Mouse (Mus musculus): ENCODE measurements around the gene Nr5a1. TPM values are rescaled to one million over a fixed set of nuclear protein-coding genes. Genes with fewer than 3 reads are reported as not detected.
A peak's percentile ranks its signal among the peaks of the same experiment; 100 is the strongest.

The Nr5a1 gene
- polyA plus RNA-seq, 1 experiment, result 0.22 TPM

GRCm38 (mm10) chr2:38650340-38650739 lies 64.0 kb downstream of the Nr5a1 start:
- Histone ChIP-seq H3K27ac (ENCODE audit: control insufficient read depth, insufficient read depth, low read length) (no peak overlapping the region), H3K27me3 (ENCODE audit: control insufficient read depth, insufficient read depth, low read length) (no peaks in the 10 kb centered on the region), H3K4me3 (ENCODE audit: control insufficient read depth, insufficient read depth, low read length) (no peak overlapping the region), H3K36me3 (ENCODE audit: control insufficient read depth, insufficient read depth, low read length) (no peaks in the 10 kb centered on the region), H3K4me1 (replicated peaks; ENCODE audit: control insufficient read depth, insufficient read depth, low read length) (no peaks in the 10 kb centered on the region)
- 89% methylated on average over 1 of the region's 1 CpGs for WGBS
- no peak for DNase-seq
- TF ChIP-seq POLR2A (IDR thresholded peaks at IDR 0.05; ENCODE audit: control insufficient read depth, extremely low read depth, insufficient read depth, low read length, poor library complexity) (no peak), CTCF (IDR thresholded peaks at IDR 0.05; ENCODE audit: borderline replicate concordance, control insufficient read depth, extremely low read depth, insufficient read depth, low read length, poor library complexity) (no peak)

DNA sequence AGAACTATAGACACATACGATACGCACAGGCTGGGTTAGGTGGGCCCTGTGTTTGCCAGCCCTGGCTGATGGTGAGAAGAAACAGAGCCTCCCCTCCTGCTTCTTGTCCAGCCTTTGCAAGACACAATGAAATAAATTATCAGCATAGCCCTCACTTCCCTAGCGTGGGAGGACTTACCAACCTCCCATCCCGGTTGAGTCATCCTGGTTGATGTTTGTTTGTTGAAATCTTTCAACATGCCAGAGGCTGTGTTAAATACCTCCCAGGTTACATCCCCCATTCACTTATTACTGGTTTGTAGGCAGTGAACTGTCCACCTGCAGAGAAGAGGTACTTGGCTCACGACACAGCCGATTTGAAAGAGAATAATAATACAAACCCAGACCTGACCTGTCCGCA lies 66.7 kb downstream of the Nr5a1 start:
- DNase-seq, result no peak
- H3K4me3 ChIP-seq (ENCODE audit: control insufficient read depth, insufficient read depth, low read length), result no peak overlapping the region
- no peaks in the 10 kb centered on the region for H3K36me3 ChIP-seq (ENCODE audit: control insufficient read depth, insufficient read depth, low read length)
- H3K27ac ChIP-seq (ENCODE audit: control insufficient read depth, insufficient read depth, low read length), result no peak overlapping the region
- TF ChIP-seq POLR2A (IDR thresholded peaks at IDR 0.05; ENCODE audit: control insufficient read depth, extremely low read depth, insufficient read depth, low read length, poor library complexity), result no peak
- no peak for TF ChIP-seq CTCF (IDR thresholded peaks at IDR 0.05; ENCODE audit: borderline replicate concordance, control insufficient read depth, extremely low read depth, insufficient read depth, low read length, poor library complexity)
- H3K4me1 ChIP-seq (replicated peaks; ENCODE audit: control insufficient read depth, insufficient read depth, low read length), result peaks cover 5% of the 10 kb centered on the region
- WGBS, result 93% methylated on average over 7 of the region's 7 CpGs
- no peaks in the 10 kb centered on the region; the same call in 1 of the 2 replicates for H3K27me3 ChIP-seq (ENCODE audit: control insufficient read depth, insufficient read depth, low read length)

- Histone ChIP-seq H3K36me3 (ENCODE audit: control insufficient read depth, insufficient read depth, low read length) (no peaks in the 10 kb centered on the region), H3K27me3 (ENCODE audit: control insufficient read depth, insufficient read depth, low read length) (no peaks in the 10 kb centered on the region; the same call in 1 of the 2 replicates), H3K4me3 (ENCODE audit: control insufficient read depth, insufficient read depth, low read length) (no peak overlapping the region), H3K27ac (ENCODE audit: control insufficient read depth, insufficient read depth, low read length) (no peak overlapping the region), H3K4me1 (replicated peaks; ENCODE audit: control insufficient read depth, insufficient read depth, low read length) (peaks cover 5% of the 10 kb centered on the region)
- TF ChIP-seq CTCF (IDR thresholded peaks at IDR 0.05; ENCODE audit: borderline replicate concordance, control insufficient read depth, extremely low read depth, insufficient read depth, low read length, poor library complexity), result no peak
- TF ChIP-seq POLR2A (IDR thresholded peaks at IDR 0.05; ENCODE audit: control insufficient read depth, extremely low read depth, insufficient read depth, low read length, poor library complexity), result no peak
- WGBS, result 84% methylated on average over 8 of the region's 8 CpGs
- DNase-seq, result no peak
Measured at GRCm38 (mm10) chr2:38647201-38647606, 67.1 kb downstream of the Nr5a1 start.

DNA sequence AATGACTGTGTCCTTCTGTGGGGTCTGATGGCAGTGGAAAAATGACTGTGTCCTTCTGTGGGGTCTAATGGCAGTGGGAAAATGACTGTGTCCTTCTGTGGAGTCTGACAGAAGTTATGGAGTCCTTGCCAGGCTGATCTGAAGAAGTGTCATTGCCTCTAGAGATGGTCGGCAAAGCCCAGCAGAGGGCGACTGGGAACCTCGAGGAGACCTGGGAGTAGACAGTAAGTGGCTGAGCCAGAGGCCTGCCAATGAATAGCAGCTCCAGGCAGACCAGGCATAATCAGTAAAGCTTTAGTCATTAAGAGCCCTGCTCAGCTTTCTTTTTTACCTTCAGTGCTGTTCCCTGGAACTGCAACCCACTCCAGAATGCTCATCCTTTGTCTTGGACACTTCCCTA lies 68.4 kb downstream of the Nr5a1 start:
- TF ChIP-seq CTCF (IDR thresholded peaks at IDR 0.05; ENCODE audit: borderline replicate concordance, control insufficient read depth, extremely low read depth, insufficient read depth, low read length, poor library complexity), result peak; percentile 33; the same call in 1 of the 2 replicates
- no peak for TF ChIP-seq POLR2A (IDR thresholded peaks at IDR 0.05; ENCODE audit: control insufficient read depth, extremely low read depth, insufficient read depth, low read length, poor library complexity)

GRCm38 (mm10) chr2:38643625-38644427 lies 70.5 kb downstream of the Nr5a1 start, which contains the start of gene Psmb7:
TSS of gene Psmb7 (minus strand) at chr2:38644087.
- Histone ChIP-seq H3K4me1 (replicated peaks; ENCODE audit: control insufficient read depth, insufficient read depth, low read length) (peaks cover 5% of the 10 kb centered on the region), H3K27ac (ENCODE audit: control insufficient read depth, insufficient read depth, low read length) (no peak within 1 kb of the TSS), H3K27me3 (ENCODE audit: control insufficient read depth, insufficient read depth, low read length) (no peaks in the 10 kb centered on the region; the same call in 1 of the 2 replicates), H3K4me3 (ENCODE audit: control insufficient read depth, insufficient read depth, low read length) (peak within 1 kb of the TSS; percentile 60), H3K36me3 (ENCODE audit: control insufficient read depth, insufficient read depth, low read length) (peaks cover 18% of the 10 kb centered on the region)
- TF ChIP-seq CTCF (IDR thresholded peaks at IDR 0.05; ENCODE audit: borderline replicate concordance, control insufficient read depth, extremely low read depth, insufficient read depth, low read length, poor library complexity), result no peak
- TF ChIP-seq POLR2A (IDR thresholded peaks at IDR 0.05; ENCODE audit: control insufficient read depth, extremely low read depth, insufficient read depth, low read length, poor library complexity), result peak; percentile 47; the same call in 1 of the 2 replicates
- DNase-seq, result peak; percentile 85
- 4% methylated on average over 52 of the region's 52 CpGs for WGBS

More for the DNA sequence above, 68.4 kb downstream of the Nr5a1 start:
- H3K27me3 ChIP-seq (ENCODE audit: control insufficient read depth, insufficient read depth, low read length), result no peaks in the 10 kb centered on the region; the same call in 1 of the 2 replicates
- H3K4me1 ChIP-seq (replicated peaks; ENCODE audit: control insufficient read depth, insufficient read depth, low read length), result peaks cover 5% of the 10 kb centered on the region
- H3K4me3 ChIP-seq (ENCODE audit: control insufficient read depth, insufficient read depth, low read length), result no peak overlapping the region
- DNase-seq, result peak; percentile 63
- no peak overlapping the region for H3K27ac ChIP-seq (ENCODE audit: control insufficient read depth, insufficient read depth, low read length)
- 0% methylated on average over 3 of the region's 3 CpGs for WGBS
- peaks cover under 1% of the 10 kb centered on the region for H3K36me3 ChIP-seq (ENCODE audit: control insufficient read depth, insufficient read depth, low read length)

Other genes with a start within 250 kb of the Nr5a1 start
- 12.4 and 17.2 TPM in 2 replicates for gene Nek6, start 202.9 kb downstream of the Nr5a1 start, polyA plus RNA-seq (2012; rRNA removed)
- gene Psmb7, start 70.5 kb downstream of the Nr5a1 start, polyA plus RNA-seq (2012; rRNA removed), result 81.7 and 99.0 TPM in 2 replicates
- gene Nr6a1, start 213.1 kb upstream of the Nr5a1 start, polyA plus RNA-seq (2012; rRNA removed), result 3.4 and 4.2 TPM in 2 replicates
- 5.0 and 5.2 TPM in 2 replicates for gene Olfml2a, start 217.4 kb upstream of the Nr5a1 start, polyA plus RNA-seq (2012; rRNA removed)

Measured in thymus, adult 2 months (tissue).